Mouse (Mus musculus) E14TG2a.4 (cell line): ENCODE data around the gene Tmem59.

Source experiments
- CTCF ChIP-seq: conservative IDR thresholded peaks from 2 replicates; pipeline ENCODE4 v1.5.1; 2014; ENCODE audit warnings: low read length
- NANOG ChIP-seq: IDR thresholded peaks from 2 replicates; pipeline ENCODE4 v1.6.1; 2014; ENCODE audit warnings: borderline replicate concordance, low read length, mixed read lengths
- POU5F1 ChIP-seq: IDR thresholded peaks from 2 replicates; pipeline ENCODE4 v1.6.1; 2014; ENCODE audit warnings: low read length, borderline replicate concordance

- TF ChIP-seq CTCF (no peak), POU5F1 (no peak), NANOG (no peak)
Measured at GRCm38 (mm10) chr4:107159166-107159773, 18.9 kb upstream of the Tmem59 start.
